Mouse (Mus musculus) lung, adult 2 months (tissue): ENCODE data around the gene Nisch.

Experiments
- CTCF ChIP-seq: fragments of 200-500 bp; IDR thresholded peaks from 2 replicates; pipeline ENCODE4 v1.5.1; 2011; ENCODE audit warnings: mild to moderate bottlenecking, low read length, control low read depth; ENCODE audit not compliant: insufficient read depth
- POLR2A ChIP-seq: fragments of 200-500 bp; IDR thresholded peaks from 2 replicates; pipeline ENCODE4 v1.6.1; 2011; ENCODE audit warnings: low read depth, mild to moderate bottlenecking, control low read depth, low read length, borderline replicate concordance; ENCODE audit errors: extremely low read depth

- TF ChIP-seq POLR2A (no peak), CTCF (no peak)
Measured at GRCm38 (mm10) chr14:31252091-31252490, 35.3 kb upstream of the Nisch start.
